Mouse (Mus musculus): ENCODE measurements around the gene Vamp8. TPM values are rescaled to one million over a fixed set of nuclear protein-coding genes. Genes with fewer than 3 reads are reported as not detected.

Gene Vamp8
- polyA plus RNA-seq, 1 experiment: 453 TPM

GRCm38 (mm10) chr6:72364985-72365384 lies 25.5 kb downstream of the Vamp8 start:
- no peak overlapping the region for H3K27ac ChIP-seq (ENCODE audit: insufficient read depth, low read depth, low read length)
- WGBS: 46% methylated on average over 6 of the region's 6 CpGs
- no peaks in the 10 kb centered on the region for H3K27me3 ChIP-seq (replicated peaks; ENCODE audit: control insufficient read depth, insufficient read depth, low read length)
- peaks cover 4% of the 10 kb centered on the region; the same call in 1 of the 2 replicates for H3K36me3 ChIP-seq (ENCODE audit: control insufficient read depth, insufficient read depth, low read length)
- H3K4me3 ChIP-seq (ENCODE audit: insufficient read depth, low read depth, low read length): no peak overlapping the region
- peaks cover 8% of the 10 kb centered on the region for H3K4me1 ChIP-seq (ENCODE audit: control insufficient read depth, insufficient read depth, low read length)
- no peak for TF ChIP-seq POLR2A (IDR thresholded peaks at IDR 0.05; ENCODE audit: low read depth, low read length)
- no peak for TF ChIP-seq CTCF (conservative IDR thresholded peaks at IDR 0.05; ENCODE audit: insufficient read depth, insufficient read length, low read depth, low read length)
- DNase-seq: peak; percentile 63

GRCm38 (mm10) chr6:72364009-72364408 lies 26.5 kb downstream of the Vamp8 start:
- Histone ChIP-seq H3K4me3 (ENCODE audit: insufficient read depth, low read depth, low read length) (no peak overlapping the region), H3K4me1 (ENCODE audit: control insufficient read depth, insufficient read depth, low read length) (peaks cover 12% of the 10 kb centered on the region), H3K27ac (ENCODE audit: insufficient read depth, low read depth, low read length) (no peak overlapping the region), H3K27me3 (replicated peaks; ENCODE audit: control insufficient read depth, insufficient read depth, low read length) (no peaks in the 10 kb centered on the region), H3K36me3 (ENCODE audit: control insufficient read depth, insufficient read depth, low read length) (peaks cover 7% of the 10 kb centered on the region; the same call in 1 of the 2 replicates)
- WGBS: 39% methylated on average over 7 of the region's 7 CpGs
- peak; percentile 42 for DNase-seq
- TF ChIP-seq CTCF (conservative IDR thresholded peaks at IDR 0.05; ENCODE audit: insufficient read depth, insufficient read length, low read depth, low read length) (peak; percentile 63), POLR2A (IDR thresholded peaks at IDR 0.05; ENCODE audit: low read depth, low read length) (no peak)

- under 1% methylated on average over 42 of the region's 42 CpGs for WGBS
- peak; percentile 37 for TF ChIP-seq CTCF (conservative IDR thresholded peaks at IDR 0.05; ENCODE audit: insufficient read depth, insufficient read length, low read depth, low read length)
- peak; percentile 83 for TF ChIP-seq POLR2A (IDR thresholded peaks at IDR 0.05; ENCODE audit: low read depth, low read length)
- H3K4me1 ChIP-seq (ENCODE audit: control insufficient read depth, insufficient read depth, low read length): peaks cover 16% of the 10 kb centered on the region
Observed at GRCm38 (mm10) chr6:72362132-72363028, 28.1 kb downstream of the Vamp8 start.

GRCm38 (mm10) chr6:72361121-72361551 lies 29.4 kb downstream of the Vamp8 start:
- Histone ChIP-seq H3K36me3 (ENCODE audit: control insufficient read depth, insufficient read depth, low read length) (peaks cover 7% of the 10 kb centered on the region; the same call in 1 of the 2 replicates), H3K4me1 (ENCODE audit: control insufficient read depth, insufficient read depth, low read length) (peaks cover 20% of the 10 kb centered on the region), H3K27me3 (replicated peaks; ENCODE audit: control insufficient read depth, insufficient read depth, low read length) (no peaks in the 10 kb centered on the region), H3K27ac (ENCODE audit: insufficient read depth, low read depth, low read length) (peak overlapping the region; percentile 94), H3K4me3 (ENCODE audit: insufficient read depth, low read depth, low read length) (peak overlapping the region; percentile 91)
- WGBS: 26% methylated on average over 5 of the region's 5 CpGs
- no peak for DNase-seq
- no peak for TF ChIP-seq POLR2A (IDR thresholded peaks at IDR 0.05; ENCODE audit: low read depth, low read length)
- no peak for TF ChIP-seq CTCF (conservative IDR thresholded peaks at IDR 0.05; ENCODE audit: insufficient read depth, insufficient read length, low read depth, low read length)

More at GRCm38 (mm10) chr6:72362132-72363028, 28.1 kb downstream of the Vamp8 start:
- H3K27me3 ChIP-seq (replicated peaks; ENCODE audit: control insufficient read depth, insufficient read depth, low read length): no peaks in the 10 kb centered on the region
- H3K36me3 ChIP-seq (ENCODE audit: control insufficient read depth, insufficient read depth, low read length): peaks cover 7% of the 10 kb centered on the region; the same call in 1 of the 2 replicates
- H3K27ac ChIP-seq (ENCODE audit: insufficient read depth, low read depth, low read length): peak overlapping the region; percentile 94
- peak overlapping the region; percentile 91 for H3K4me3 ChIP-seq (ENCODE audit: insufficient read depth, low read depth, low read length)
- peak; percentile 99 for DNase-seq

- WGBS: 38% methylated on average over 7 of the region's 7 CpGs
- H3K4me3 ChIP-seq (ENCODE audit: insufficient read depth, low read depth, low read length): peak overlapping the region; percentile 34
- peak overlapping the region; percentile 94 for H3K27ac ChIP-seq (ENCODE audit: insufficient read depth, low read depth, low read length)
Observed at GRCm38 (mm10) chr6:72360599-72360935, 29.9 kb downstream of the Vamp8 start.

GRCm38 (mm10) chr6:72359891-72360598 lies 30.5 kb downstream of the Vamp8 start:
- peak; percentile 81 for DNase-seq
- WGBS: 45% methylated on average over 11 of the region's 11 CpGs
- H3K4me3 ChIP-seq (ENCODE audit: insufficient read depth, low read depth, low read length): peak overlapping the region; percentile 34
- no peaks in the 10 kb centered on the region for H3K27me3 ChIP-seq (replicated peaks; ENCODE audit: control insufficient read depth, insufficient read depth, low read length)
- H3K27ac ChIP-seq (ENCODE audit: insufficient read depth, low read depth, low read length): peak overlapping the region; percentile 94
- peaks cover 20% of the 10 kb centered on the region; the same call in 1 of the 2 replicates for H3K4me1 ChIP-seq (ENCODE audit: control insufficient read depth, insufficient read depth, low read length)
- no peak for TF ChIP-seq CTCF (conservative IDR thresholded peaks at IDR 0.05; ENCODE audit: insufficient read depth, insufficient read length, low read depth, low read length)
- peak; percentile 33 for TF ChIP-seq POLR2A (IDR thresholded peaks at IDR 0.05; ENCODE audit: low read depth, low read length)
- peaks cover 7% of the 10 kb centered on the region; the same call in 1 of the 2 replicates for H3K36me3 ChIP-seq (ENCODE audit: control insufficient read depth, insufficient read depth, low read length)

More at GRCm38 (mm10) chr6:72360599-72360935, 29.9 kb downstream of the Vamp8 start:
- Histone ChIP-seq H3K27me3 (replicated peaks; ENCODE audit: control insufficient read depth, insufficient read depth, low read length) (no peaks in the 10 kb centered on the region), H3K4me1 (ENCODE audit: control insufficient read depth, insufficient read depth, low read length) (peaks cover 20% of the 10 kb centered on the region; the same call in 1 of the 2 replicates), H3K36me3 (ENCODE audit: control insufficient read depth, insufficient read depth, low read length) (peaks cover 7% of the 10 kb centered on the region; the same call in 1 of the 2 replicates)
- DNase-seq: peak; percentile 82
- TF ChIP-seq CTCF (conservative IDR thresholded peaks at IDR 0.05; ENCODE audit: insufficient read depth, insufficient read length, low read depth, low read length): no peak
- peak; percentile 12 for TF ChIP-seq POLR2A (IDR thresholded peaks at IDR 0.05; ENCODE audit: low read depth, low read length)

Data from kidney, adult 2 months (tissue).